Mouse (Mus musculus): ENCODE measurements around the gene Lima1. TPM values are rescaled to one million over a fixed set of nuclear protein-coding genes. Genes with fewer than 3 reads are reported as not detected.
"Not testable (repeated sequence)": the region's sequence is repeated elsewhere in the genome, so short reads cannot be mapped to it uniquely, and the experiment has no call there.

The Lima1 gene
- polyA plus RNA-seq, 1 experiment from 2014 or later: 77.1 TPM

DNA sequence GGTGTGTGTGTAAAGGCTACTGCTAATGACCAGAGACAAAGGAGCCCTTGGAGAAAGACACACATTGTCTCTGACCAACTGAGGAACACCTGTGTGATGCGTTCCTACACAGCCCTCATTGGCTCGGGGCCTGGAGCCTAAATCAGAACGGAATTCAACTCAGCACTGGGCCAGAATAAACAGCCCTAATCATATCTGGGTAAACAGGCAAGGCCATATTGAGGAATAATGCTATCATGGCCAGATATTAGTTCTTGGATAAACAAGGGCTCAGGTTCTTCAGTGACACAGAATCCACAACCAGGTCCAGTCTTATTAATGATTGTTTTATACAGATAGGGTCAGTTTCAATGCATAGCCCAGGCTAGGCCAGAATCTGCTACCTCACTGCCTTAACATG, 84.3 kb downstream of the Lima1 start:
- DNase-seq (ENCODE audit: low spot score): no peak
- 46% methylated on average over 3 of the region's 3 CpGs for WGBS
- Histone ChIP-seq H3K4me2 (replicated peaks; ENCODE audit: low read depth) (no peak overlapping the region), H3K27me3 (ENCODE audit: control insufficient read depth, insufficient read depth, low read length) (no peaks in the 10 kb centered on the region), H3K9me3 (ENCODE audit: control insufficient read depth, low read length) (no peaks in the 10 kb centered on the region), H3K36me3 (ENCODE audit: control insufficient read depth, insufficient read depth, low read length) (peaks cover 21% of the 10 kb centered on the region), H3K27ac (replicated peaks) (no peak overlapping the region), H3K4me1 (replicated peaks; ENCODE audit: control insufficient read depth, insufficient read depth) (no peaks in the 10 kb centered on the region), H3K9ac (ENCODE audit: low read length) (no peak overlapping the region), H3K4me3 (ENCODE audit: low read depth, low read length) (no peak overlapping the region)
- peak; percentile 64 for ATAC-seq (ENCODE audit: low FRiP score, low TSS enrichment)
- TF ChIP-seq CTCF (IDR thresholded peaks at IDR 0.05; ENCODE audit: low read depth) (no peak), EP300 (optimal IDR thresholded peaks at IDR 0.05) (no peak)

- H3K9me3 ChIP-seq (ENCODE audit: control insufficient read depth, low read length): no peaks in the 10 kb centered on the region
- peaks cover 21% of the 10 kb centered on the region for H3K36me3 ChIP-seq (ENCODE audit: control insufficient read depth, insufficient read depth, low read length)
- no peaks in the 10 kb centered on the region for H3K27me3 ChIP-seq (ENCODE audit: control insufficient read depth, insufficient read depth, low read length)
- no peak overlapping the region for H3K4me2 ChIP-seq (replicated peaks; ENCODE audit: low read depth)
- 90% methylated on average over 6 of the region's 6 CpGs for WGBS
- H3K27ac ChIP-seq (replicated peaks): no peak overlapping the region
- H3K4me3 ChIP-seq (ENCODE audit: low read depth, low read length): no peak overlapping the region
- no peak for TF ChIP-seq EP300 (optimal IDR thresholded peaks at IDR 0.05)
- TF ChIP-seq CTCF (IDR thresholded peaks at IDR 0.05; ENCODE audit: low read depth): no peak
- ATAC-seq (ENCODE audit: low FRiP score, low TSS enrichment): no peak
- H3K4me1 ChIP-seq (replicated peaks; ENCODE audit: control insufficient read depth, insufficient read depth): no peaks in the 10 kb centered on the region
- DNase-seq (ENCODE audit: low spot score): no peak
- H3K9ac ChIP-seq (ENCODE audit: low read length): no peak overlapping the region
Measured at GRCm38 (mm10) chr15:99790464-99790863, 84.8 kb downstream of the Lima1 start.

GRCm38 (mm10) chr15:99787625-99788120, 87.6 kb downstream of the Lima1 start:
- no peak for ATAC-seq (ENCODE audit: low FRiP score, low TSS enrichment)
- Histone ChIP-seq H3K27ac (replicated peaks) (0 out of 2 replicates have a peak overlapping the region, but pooled peaks have one; percentile 24), H3K36me3 (ENCODE audit: control insufficient read depth, insufficient read depth, low read length) (peaks cover 23% of the 10 kb centered on the region), H3K4me2 (replicated peaks; ENCODE audit: low read depth) (no peak overlapping the region), H3K9me3 (ENCODE audit: control insufficient read depth, low read length) (no peaks in the 10 kb centered on the region), H3K4me3 (ENCODE audit: low read depth, low read length) (no peak overlapping the region), H3K9ac (ENCODE audit: low read length) (no peak overlapping the region), H3K27me3 (ENCODE audit: control insufficient read depth, insufficient read depth, low read length) (no peaks in the 10 kb centered on the region), H3K4me1 (replicated peaks; ENCODE audit: control insufficient read depth, insufficient read depth) (no peaks in the 10 kb centered on the region)
- TF ChIP-seq CTCF (IDR thresholded peaks at IDR 0.05; ENCODE audit: low read depth) (no peak), EP300 (optimal IDR thresholded peaks at IDR 0.05) (no peak)
- DNase-seq (ENCODE audit: low spot score): no peak
- 65% methylated on average over 9 of the region's 9 CpGs for WGBS

GRCm38 (mm10) chr15:99778677-99779335, 96.5 kb downstream of the Lima1 start:
- Histone ChIP-seq H3K9ac (ENCODE audit: low read length) (no peak overlapping the region), H3K27me3 (ENCODE audit: control insufficient read depth, insufficient read depth, low read length) (no peaks in the 10 kb centered on the region), H3K4me2 (replicated peaks; ENCODE audit: low read depth) (no peak overlapping the region), H3K4me1 (replicated peaks; ENCODE audit: control insufficient read depth, insufficient read depth) (no peaks in the 10 kb centered on the region), H3K36me3 (ENCODE audit: control insufficient read depth, insufficient read depth, low read length) (peaks cover 40% of the 10 kb centered on the region), H3K4me3 (ENCODE audit: low read depth, low read length) (no peak overlapping the region), H3K9me3 (ENCODE audit: control insufficient read depth, low read length) (no peaks in the 10 kb centered on the region), H3K27ac (replicated peaks) (no peak overlapping the region)
- DNase-seq (ENCODE audit: low spot score) (no peak), ATAC-seq (ENCODE audit: low FRiP score, low TSS enrichment) (0 out of 2 replicates have a peak, but pooled peaks have one; percentile 27)
- TF ChIP-seq CTCF (IDR thresholded peaks at IDR 0.05; ENCODE audit: low read depth): no peak
- no peak for TF ChIP-seq EP300 (optimal IDR thresholded peaks at IDR 0.05)
- WGBS: 91% methylated on average over 16 of the region's 16 CpGs

DNA sequence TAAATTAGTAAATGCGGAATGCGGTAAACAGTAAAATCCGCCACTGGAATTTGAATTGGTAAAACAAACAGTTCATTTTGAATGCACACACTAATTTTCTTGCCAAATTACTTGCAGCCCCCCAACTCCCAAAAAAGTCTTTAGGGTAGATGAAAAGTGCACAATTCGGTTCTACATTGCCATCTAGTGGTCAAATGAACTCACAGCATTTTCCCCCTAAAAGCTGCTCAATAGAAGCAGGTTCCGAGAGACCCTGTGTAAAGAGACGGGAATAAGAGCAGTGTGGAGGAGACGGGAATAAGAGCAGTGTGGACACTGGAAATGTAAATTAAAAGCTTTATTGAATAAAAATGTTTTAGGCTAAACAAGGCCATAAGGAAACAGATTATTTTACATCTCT, 97.1 kb downstream of the Lima1 start:
- Histone ChIP-seq H3K27me3 (ENCODE audit: control insufficient read depth, insufficient read depth, low read length) (no peaks in the 10 kb centered on the region), H3K4me1 (replicated peaks; ENCODE audit: control insufficient read depth, insufficient read depth) (no peaks in the 10 kb centered on the region), H3K9ac (ENCODE audit: low read length) (no peak overlapping the region), H3K9me3 (ENCODE audit: control insufficient read depth, low read length) (no peaks in the 10 kb centered on the region), H3K36me3 (ENCODE audit: control insufficient read depth, insufficient read depth, low read length) (peaks cover 33% of the 10 kb centered on the region), H3K27ac (replicated peaks) (no peak overlapping the region), H3K4me3 (ENCODE audit: low read depth, low read length) (no peak overlapping the region), H3K4me2 (replicated peaks; ENCODE audit: low read depth) (no peak overlapping the region)
- ATAC-seq (ENCODE audit: low FRiP score, low TSS enrichment) (no peak), DNase-seq (ENCODE audit: low spot score) (no peak)
- 36% methylated on average over 7 of the region's 7 CpGs for WGBS
- TF ChIP-seq CTCF (IDR thresholded peaks at IDR 0.05; ENCODE audit: low read depth): peak; percentile 87
- TF ChIP-seq EP300 (optimal IDR thresholded peaks at IDR 0.05): no peak

GRCm38 (mm10) chr15:99772925-99773324, 102.3 kb downstream of the Lima1 start:
- 24% methylated on average over 3 of the region's 3 CpGs for WGBS
- Histone ChIP-seq H3K4me3 (ENCODE audit: low read depth, low read length) (no peak overlapping the region), H3K4me1 (replicated peaks; ENCODE audit: control insufficient read depth, insufficient read depth) (no peaks in the 10 kb centered on the region), H3K4me2 (replicated peaks; ENCODE audit: low read depth) (no peak overlapping the region; the same call in 1 of the 2 replicates), H3K36me3 (ENCODE audit: control insufficient read depth, insufficient read depth, low read length) (0 out of 2 replicates have a peak, but pooled peaks cover 3% of the 10 kb centered on the region), H3K9ac (ENCODE audit: low read length) (no peak overlapping the region), H3K9me3 (ENCODE audit: control insufficient read depth, low read length) (no peaks in the 10 kb centered on the region), H3K27me3 (ENCODE audit: control insufficient read depth, insufficient read depth, low read length) (no peaks in the 10 kb centered on the region), H3K27ac (replicated peaks) (0 out of 2 replicates have a peak overlapping the region, but pooled peaks have one; percentile 36)
- no peak for ATAC-seq (ENCODE audit: low FRiP score, low TSS enrichment)
- DNase-seq (ENCODE audit: low spot score): no peak
- TF ChIP-seq EP300 (optimal IDR thresholded peaks at IDR 0.05) (no peak), CTCF (IDR thresholded peaks at IDR 0.05; ENCODE audit: low read depth) (no peak)

- H3K36me3 ChIP-seq (ENCODE audit: control insufficient read depth, insufficient read depth, low read length); H3K27me3 ChIP-seq (ENCODE audit: control insufficient read depth, insufficient read depth, low read length); DNase-seq (ENCODE audit: low spot score); H3K9me3 ChIP-seq (ENCODE audit: control insufficient read depth, low read length); ATAC-seq (ENCODE audit: low FRiP score, low TSS enrichment); H3K4me1 ChIP-seq (replicated peaks; ENCODE audit: control insufficient read depth, insufficient read depth): not testable (repeated sequence)
- Histone ChIP-seq H3K9ac (ENCODE audit: low read length) (peak within 1 kb of the TSS; percentile 81), H3K27ac (replicated peaks) (peak within 1 kb of the TSS; percentile 92), H3K4me3 (ENCODE audit: low read depth, low read length) (peak within 1 kb of the TSS; percentile 72), H3K4me2 (replicated peaks; ENCODE audit: low read depth) (peak within 1 kb of the TSS; percentile 86)
Measured at GRCm38 (mm10) chr15:99772881-99772924, 102.6 kb downstream of the Lima1 start, which contains the start of gene Cers5. TSS of gene Cers5 (minus strand) at chr15:99772885.

All from stomach, postnatal 0 days (tissue).